Mouse (Mus musculus) liver, adult 2 months (tissue): ENCODE measurements around the gene Inpp5k. TPM values are rescaled to one million over a fixed set of nuclear protein-coding genes. Genes with fewer than 3 reads are reported as not detected.

Experiments used
- DNase-seq: peaks from one replicate; pipeline ENCODE4 v3.0.0-alpha.2; 2011; ENCODE audit warnings: low read depth, low spot score; ENCODE audit errors: extremely low read depth
- H3K27ac ChIP-seq: fragments of 200-500 bp; replicated peaks from 2 replicates; pipeline ENCODE4 v1.5.1; 2012; ENCODE audit warnings: low read depth, mild to moderate bottlenecking, control low read depth, inconsistent platforms, low read length; ENCODE audit not compliant: insufficient read depth
- H3K27me3 ChIP-seq: fragments of 200-500 bp; 2 replicates; pipeline ENCODE4 v1.6.1; 2012; ENCODE audit warnings: mild to moderate bottlenecking, moderate library complexity, low read length, inconsistent platforms; ENCODE audit not compliant: control insufficient read depth, insufficient read depth
- H3K36me3 ChIP-seq: fragments of 200-500 bp; 2 replicates; pipeline ENCODE4 v1.6.1; 2012; ENCODE audit warnings: low read length, inconsistent platforms; ENCODE audit not compliant: control insufficient read depth, insufficient read depth
- H3K4me1 ChIP-seq: fragments of 200-500 bp; 2 replicates; pipeline ENCODE4 v1.6.1; 2011; ENCODE audit warnings: low read length; ENCODE audit not compliant: control insufficient read depth, insufficient read depth
- H3K4me3 ChIP-seq: fragments of 200-500 bp; 2 replicates; pipeline ENCODE4 v1.5.1; 2011; ENCODE audit warnings: low read depth, mild to moderate bottlenecking, control low read depth, low read length, moderate library complexity; ENCODE audit not compliant: insufficient read depth
- H3K79me2 ChIP-seq: fragments of 200-500 bp; 2 replicates; pipeline ENCODE4 v1.6.1; 2012; ENCODE audit warnings: inconsistent platforms, mild to moderate bottlenecking, low read length, moderate library complexity; ENCODE audit not compliant: control insufficient read depth, insufficient read depth
- H3K9ac ChIP-seq: fragments of 200-500 bp; 2 replicates; pipeline ENCODE4 v1.6.1; 2012; ENCODE audit warnings: low read depth, mild to moderate bottlenecking, control low read depth, inconsistent platforms, low read length
- CTCF ChIP-seq: fragments of 200-500 bp; IDR thresholded peaks from 2 replicates; pipeline ENCODE4 v1.5.1; 2011; ENCODE audit warnings: low read depth, low read length, control low read depth
- POLR2A ChIP-seq: fragments of 200-500 bp; IDR thresholded peaks from 2 replicates; pipeline ENCODE4 v1.6.1; 2011; ENCODE audit warnings: low read length, control low read depth; ENCODE audit not compliant: insufficient read depth; ENCODE audit errors: extremely low read depth
- WGBS: fragments of 180-500 bp; shearing (Covaris S2); methylation state at CpG from one replicate; pipeline ENCODE4 v1.1.7; 2018; 5-methylcytosine and 5-hydroxymethylcytosine counted together
- polyA plus RNA-seq: library from polyadenylated mRNA; depleted of rRNA; stranded (reverse); fragments of >200 nt; gene quantifications from 2 replicates; pipeline ENCODE4 v1.2.3, GENCODE M21; 2012
- total RNA-seq: library from RNA; depleted of rRNA; stranded (reverse); fragments of >200 nt; gene quantifications from 2 replicates; pipeline ENCODE4 v1.2.3, GENCODE M21; 2014

Inpp5k gene
- total and polyA plus RNA-seq, 2 experiments = 12.3 to 17.2 TPM

GRCm38 (mm10) chr11:75608776-75609175 is 22.0 kb upstream of the Inpp5k start:
- no peaks in the 10 kb centered on the region for H3K27me3 ChIP-seq
- peaks cover 38% of the 10 kb centered on the region for H3K36me3 ChIP-seq
- WGBS = 42% methylated on average over 5 of the region's 5 CpGs
- TF ChIP-seq CTCF (no peak), POLR2A (no peak)
- H3K79me2 ChIP-seq = no peaks in the 10 kb centered on the region
- H3K9ac ChIP-seq = no peak overlapping the region
- peak; percentile 69 for DNase-seq
- no peak overlapping the region for H3K4me3 ChIP-seq
- peaks cover 2% of the 10 kb centered on the region; the same call in 1 of the 2 replicates for H3K4me1 ChIP-seq
- H3K27ac ChIP-seq = no peak overlapping the region

- no peak for DNase-seq
- H3K4me3 ChIP-seq = no peak overlapping the region
- no peaks in the 10 kb centered on the region for H3K79me2 ChIP-seq
- H3K9ac ChIP-seq = no peak overlapping the region
- WGBS = 95% methylated on average over 2 of the region's 2 CpGs
- TF ChIP-seq CTCF = no peak
- no peak for TF ChIP-seq POLR2A
- peaks cover 2% of the 10 kb centered on the region; the same call in 1 of the 2 replicates for H3K4me1 ChIP-seq
- no peaks in the 10 kb centered on the region for H3K27me3 ChIP-seq
- no peak overlapping the region for H3K27ac ChIP-seq
- peaks cover 35% of the 10 kb centered on the region for H3K36me3 ChIP-seq
Observed at GRCm38 (mm10) chr11:75610021-75610420, 20.8 kb upstream of the Inpp5k start.

- no peaks in the 10 kb centered on the region for H3K27me3 ChIP-seq
- no peak overlapping the region for H3K4me3 ChIP-seq
- TF ChIP-seq POLR2A (no peak), CTCF (no peak)
- no peak overlapping the region for H3K9ac ChIP-seq
- no peaks in the 10 kb centered on the region for H3K4me1 ChIP-seq
- WGBS = 98% methylated on average over 1 of the region's 1 CpGs
- H3K79me2 ChIP-seq = no peaks in the 10 kb centered on the region
- H3K27ac ChIP-seq = no peak overlapping the region
- no peak for DNase-seq
- H3K36me3 ChIP-seq = peaks cover 39% of the 10 kb centered on the region
Observed at GRCm38 (mm10) chr11:75614769-75615168, 16.0 kb upstream of the Inpp5k start.

GRCm38 (mm10) chr11:75615556-75615955 is 15.2 kb upstream of the Inpp5k start:
- H3K4me3 ChIP-seq = no peak overlapping the region
- no peak overlapping the region for H3K9ac ChIP-seq
- H3K27ac ChIP-seq = no peak overlapping the region
- peak; percentile 45 for DNase-seq
- H3K79me2 ChIP-seq = no peaks in the 10 kb centered on the region
- TF ChIP-seq POLR2A (no peak), CTCF (no peak)
- H3K27me3 ChIP-seq = no peaks in the 10 kb centered on the region
- peaks cover 40% of the 10 kb centered on the region for H3K36me3 ChIP-seq
- 0 out of 2 replicates have a peak, but pooled peaks cover 5% of the 10 kb centered on the region for H3K4me1 ChIP-seq
- WGBS = 41% methylated on average over 2 of the region's 2 CpGs

GRCm38 (mm10) chr11:75619133-75619532 is 11.7 kb upstream of the Inpp5k start:
- peaks cover 26% of the 10 kb centered on the region for H3K36me3 ChIP-seq
- no peak for DNase-seq

GRCm38 (mm10) chr11:75620136-75620780 is 10.5 kb upstream of the Inpp5k start:
- no peak for DNase-seq
- Histone ChIP-seq H3K27ac (no peak overlapping the region), H3K4me1 (peaks cover 8% of the 10 kb centered on the region), H3K4me3 (no peak overlapping the region), H3K36me3 (peaks cover 29% of the 10 kb centered on the region), H3K9ac (no peak overlapping the region), H3K79me2 (no peaks in the 10 kb centered on the region), H3K27me3 (no peaks in the 10 kb centered on the region)
- 47% methylated on average over 12 of the region's 12 CpGs for WGBS
- TF ChIP-seq CTCF (no peak), POLR2A (no peak)

More at GRCm38 (mm10) chr11:75619133-75619532, 11.7 kb upstream of the Inpp5k start:
- no peak for TF ChIP-seq POLR2A
- TF ChIP-seq CTCF = peak; percentile 59
- no peak overlapping the region for H3K4me3 ChIP-seq
- no peaks in the 10 kb centered on the region for H3K27me3 ChIP-seq
- H3K27ac ChIP-seq = no peak overlapping the region
- no peaks in the 10 kb centered on the region for H3K79me2 ChIP-seq
- no peak overlapping the region for H3K9ac ChIP-seq
- 80% methylated on average over 5 of the region's 5 CpGs for WGBS
- H3K4me1 ChIP-seq = peaks cover 5% of the 10 kb centered on the region; the same call in 1 of the 2 replicates
